Mouse (Mus musculus): Measurements from ENCODE around the gene Hoxc9.

DNA sequence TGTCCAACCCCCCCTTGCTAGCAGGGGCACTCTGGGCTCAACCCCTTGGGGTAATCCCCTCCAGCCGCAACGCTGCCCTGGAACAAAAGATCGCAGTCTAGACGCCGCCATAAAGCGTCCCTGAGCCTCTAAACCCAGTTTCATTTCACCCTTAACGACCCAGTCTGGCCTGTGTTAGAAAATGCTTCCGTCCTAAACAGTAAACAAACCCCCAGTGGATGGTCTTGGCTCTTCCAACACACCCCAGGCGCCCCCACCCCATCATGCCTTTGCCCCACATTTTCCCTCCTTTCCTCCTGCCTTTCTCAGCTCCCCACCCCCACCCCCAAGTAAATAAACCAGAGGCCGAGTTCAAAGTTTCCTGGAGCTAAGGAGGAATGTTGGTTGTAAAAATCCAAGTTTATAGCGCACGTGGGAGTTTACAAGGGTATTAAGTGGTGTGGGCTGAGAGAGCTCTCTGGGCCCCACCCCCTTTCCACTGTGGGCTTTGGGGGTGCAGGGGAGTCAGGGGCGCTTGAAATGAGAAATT, 16.5 kb upstream of the Hoxc9 start:
- no peak for TF ChIP-seq POLR2A (IDR thresholded peaks at IDR 0.05; ENCODE audit: borderline replicate concordance, extremely low read depth, insufficient read depth, insufficient read length, poor library complexity, severe bottlenecking)
- TF ChIP-seq CTCF (IDR thresholded peaks at IDR 0.05; ENCODE audit: borderline replicate concordance, extremely low read depth, insufficient read depth, insufficient read length) = no peak

All from brain, embryonic 14.5 days (tissue).